Mouse (Mus musculus) heart, postnatal 0 days (tissue): ENCODE data around the gene E130114P18Rik. TPM values are rescaled to one million over a fixed set of nuclear protein-coding genes. Genes with fewer than 3 reads are reported as not detected.

ENCODE experiments used
- ATAC-seq: fragments of 200-750 bp; cut with Nextera tagmentation; 2 replicates; pipeline ENCODE4 v1.8.0; 2017; ENCODE audit warnings: low read depth, moderate number of reproducible peaks, moderate library complexity; ENCODE audit not compliant: insufficient read depth
- DNase-seq: peaks from one replicate; pipeline ENCODE4 v3.0.0-alpha.2; 2016; ENCODE audit warnings: low spot score
- H3K27ac ChIP-seq: fragments of 300-500 bp; sonication (generic); 2 replicates; pipeline ENCODE4 v1.5.1; 2014; ENCODE audit warnings: low read depth, mild to moderate bottlenecking
- H3K27me3 ChIP-seq: fragments of 300-500 bp; sonication (generic); 2 replicates; pipeline ENCODE4 v1.6.1; 2014; ENCODE audit warnings: low read length, mixed read lengths; ENCODE audit not compliant: control insufficient read depth, insufficient read depth
- H3K36me3 ChIP-seq: fragments of 300-500 bp; sonication (generic); replicated peaks from 2 replicates; pipeline ENCODE4 v1.6.1; 2014; ENCODE audit warnings: low read length, mixed read lengths; ENCODE audit not compliant: control insufficient read depth, insufficient read depth
- H3K4me1 ChIP-seq: fragments of 300-500 bp; sonication (generic); 2 replicates; pipeline ENCODE4 v1.6.1; 2014; ENCODE audit warnings: antibody characterized with exemption; ENCODE audit not compliant: control insufficient read depth, insufficient read depth
- H3K4me2 ChIP-seq: fragments of 300-500 bp; sonication (generic); 2 replicates; pipeline ENCODE4 v1.6.1; 2014; ENCODE audit warnings: low read depth, mild to moderate bottlenecking, low read length, moderate library complexity
- H3K4me3 ChIP-seq: fragments of 300-500 bp; sonication (generic); 2 replicates; pipeline ENCODE4 v1.5.1; 2014; ENCODE audit warnings: low read depth, low read length
- H3K9ac ChIP-seq: fragments of 300-500 bp; sonication (generic); replicated peaks from 2 replicates; pipeline ENCODE4 v1.6.1; 2014; ENCODE audit warnings: low read depth, low read length, mixed read lengths
- H3K9me3 ChIP-seq: fragments of 300-500 bp; sonication (generic); replicated peaks from 2 replicates; pipeline ENCODE4 v1.6.1; 2016; ENCODE audit warnings: low read length; ENCODE audit not compliant: control insufficient read depth
- CTCF ChIP-seq: IDR thresholded peaks from 2 replicates; pipeline ENCODE4 v1.5.1; 2016; ENCODE audit warnings: antibody characterized with exemption, control low read depth, low read depth
- EP300 ChIP-seq: IDR thresholded peaks from 2 replicates; pipeline ENCODE4 v1.6.1; 2016; ENCODE audit warnings: antibody characterized with exemption, low read depth
- WGBS: fragments of 180-500 bp; shearing (Covaris S2); extraction: QIAGEN DNeasy Blood & Tissue Kit; methylation state at CpG from one replicate; pipeline ENCODE4 v1.1.7; 2014; 5-methylcytosine and 5-hydroxymethylcytosine counted together
- polyA plus RNA-seq: library from polyadenylated mRNA; unstranded; fragments of >200 nt; fragmentation: Nextera tagmentation; extraction: Ambion mirVana; gene quantifications from 2 replicates; pipeline ENCODE4 v1.2.1, GENCODE M21; 2015
- total RNA-seq: library from RNA; depleted of rRNA; stranded (reverse); fragments of >200 nt; gene quantifications from 2 replicates; pipeline ENCODE4 v1.2.3, GENCODE M21; 2014; ENCODE audit warnings: low replicate concordance

Gene E130114P18Rik
- total and polyA plus RNA-seq, 2 experiments from 2014 or later = 0.45 TPM; not detected in 1

GRCm38 (mm10) chr4:97689456-97690383 is 88.2 kb downstream of the E130114P18Rik start:
- WGBS = 40% methylated on average over 8 of the region's 8 CpGs
- no peaks in the 10 kb centered on the region for H3K36me3 ChIP-seq
- no peak overlapping the region for H3K4me3 ChIP-seq
- TF ChIP-seq EP300 (no peak), CTCF (no peak)
- H3K9me3 ChIP-seq = no peaks in the 10 kb centered on the region
- peaks cover 6% of the 10 kb centered on the region for H3K4me1 ChIP-seq
- peak; percentile 46 for DNase-seq
- ATAC-seq = peak; percentile 82
- H3K9ac ChIP-seq = no peak overlapping the region
- H3K27ac ChIP-seq = peak overlapping the region; percentile 48
- no peak overlapping the region for H3K4me2 ChIP-seq
- H3K27me3 ChIP-seq = no peaks in the 10 kb centered on the region

GRCm38 (mm10) chr4:97686020-97686419 is 91.9 kb downstream of the E130114P18Rik start:
- 92% methylated on average over 5 of the region's 5 CpGs for WGBS

GRCm38 (mm10) chr4:97676579-97676937 is 101.3 kb downstream of the E130114P18Rik start:
- no peaks in the 10 kb centered on the region for H3K9me3 ChIP-seq
- H3K27ac ChIP-seq = no peak overlapping the region
- H3K9ac ChIP-seq = no peak overlapping the region
- ATAC-seq = no peak
- no peaks in the 10 kb centered on the region for H3K36me3 ChIP-seq
- no peak overlapping the region for H3K4me2 ChIP-seq
- TF ChIP-seq EP300 (no peak), CTCF (no peak)
- H3K27me3 ChIP-seq = no peaks in the 10 kb centered on the region
- DNase-seq = no peak
- WGBS = 38% methylated on average over 2 of the region's 2 CpGs
- no peaks in the 10 kb centered on the region for H3K4me1 ChIP-seq
- H3K4me3 ChIP-seq = no peak overlapping the region

More at GRCm38 (mm10) chr4:97686020-97686419, 91.9 kb downstream of the E130114P18Rik start:
- no peak for DNase-seq
- Histone ChIP-seq H3K4me1 (peaks cover 6% of the 10 kb centered on the region), H3K4me2 (no peak overlapping the region), H3K27me3 (no peaks in the 10 kb centered on the region), H3K4me3 (no peak overlapping the region), H3K9ac (no peak overlapping the region), H3K36me3 (no peaks in the 10 kb centered on the region), H3K9me3 (no peaks in the 10 kb centered on the region), H3K27ac (no peak overlapping the region)
- no peak for TF ChIP-seq CTCF
- no peak for TF ChIP-seq EP300
- no peak for ATAC-seq

GRCm38 (mm10) chr4:97675741-97676578 is 101.9 kb downstream of the E130114P18Rik start:
- DNase-seq = no peak
- TF ChIP-seq CTCF (peak; percentile 52), EP300 (no peak)
- Histone ChIP-seq H3K4me3 (no peak overlapping the region), H3K9ac (no peak overlapping the region), H3K27ac (no peak overlapping the region), H3K4me2 (0 out of 2 replicates have a peak overlapping the region, but pooled peaks have one; percentile 11), H3K4me1 (no peaks in the 10 kb centered on the region), H3K36me3 (no peaks in the 10 kb centered on the region), H3K27me3 (no peaks in the 10 kb centered on the region), H3K9me3 (no peaks in the 10 kb centered on the region)
- no peak for ATAC-seq
- WGBS = 59% methylated on average over 16 of the region's 16 CpGs

GRCm38 (mm10) chr4:97673854-97674510 is 103.9 kb downstream of the E130114P18Rik start:
- Histone ChIP-seq H3K9me3 (no peaks in the 10 kb centered on the region), H3K36me3 (no peaks in the 10 kb centered on the region), H3K9ac (no peak overlapping the region), H3K27me3 (no peaks in the 10 kb centered on the region), H3K4me2 (no peak overlapping the region), H3K27ac (peak overlapping the region; percentile 14; the same call in 1 of the 2 replicates), H3K4me1 (no peaks in the 10 kb centered on the region), H3K4me3 (no peak overlapping the region)
- TF ChIP-seq CTCF (no peak), EP300 (peak; percentile 89; the same call in 1 of the 2 replicates)
- WGBS = 47% methylated on average over 6 of the region's 6 CpGs
- peak; percentile 68 for DNase-seq
- ATAC-seq = peak; percentile 83
